Mouse (Mus musculus): ENCODE measurements around the gene Uqcrc1. TPM values are rescaled to one million over a fixed set of nuclear protein-coding genes. Genes with fewer than 3 reads are reported as not detected.

The Uqcrc1 gene
- polyA plus RNA-seq, 1 experiment from 2014 or later, result 405 TPM

- Histone ChIP-seq H3K27me3 (replicated peaks) (peaks cover 16% of the 10 kb centered on the region), H3K4me2 (peak overlapping the region; percentile 51), H3K9me3 (replicated peaks) (no peaks in the 10 kb centered on the region), H3K4me1 (peaks cover 71% of the 10 kb centered on the region), H3K9ac (peak overlapping the region; percentile 13; the same call in 1 of the 2 replicates), H3K36me3 (no peaks in the 10 kb centered on the region), H3K4me3 (peak overlapping the region; percentile 13; the same call in 1 of the 2 replicates), H3K27ac (no peak overlapping the region)
- no peak for ATAC-seq
- WGBS (ENCODE audit: insufficient replicate concordance), result 25% methylated on average over 15 of the region's 15 CpGs
These were observed 51.4 kb downstream of the Uqcrc1 start for GRCm38 (mm10) chr9:108987704-108988350.

- no peak overlapping the region for H3K9ac ChIP-seq
These were observed 53.5 kb downstream of the Uqcrc1 start for GRCm38 (mm10) chr9:108989802-108990461.

GRCm38 (mm10) chr9:108990462-108990820 is 54.0 kb downstream of the Uqcrc1 start:
- peaks cover under 1% of the 10 kb centered on the region; the same call in 1 of the 2 replicates for H3K27me3 ChIP-seq (replicated peaks)
- ATAC-seq, result no peak
- 75% methylated on average over 7 of the region's 7 CpGs for WGBS (ENCODE audit: insufficient replicate concordance)
- no peak overlapping the region for H3K4me3 ChIP-seq
- H3K27ac ChIP-seq, result peak overlapping the region; percentile 81
- H3K4me1 ChIP-seq, result peaks cover 69% of the 10 kb centered on the region
- no peak overlapping the region for H3K9ac ChIP-seq
- no peaks in the 10 kb centered on the region for H3K36me3 ChIP-seq
- H3K9me3 ChIP-seq (replicated peaks), result no peaks in the 10 kb centered on the region
- H3K4me2 ChIP-seq, result peak overlapping the region; percentile 91

More at GRCm38 (mm10) chr9:108989802-108990461, 53.5 kb downstream of the Uqcrc1 start:
- Histone ChIP-seq H3K4me1 (peaks cover 67% of the 10 kb centered on the region), H3K36me3 (no peaks in the 10 kb centered on the region), H3K4me2 (no peak overlapping the region), H3K27me3 (replicated peaks) (peaks cover 5% of the 10 kb centered on the region), H3K9me3 (replicated peaks) (no peaks in the 10 kb centered on the region), H3K4me3 (no peak overlapping the region), H3K27ac (peak overlapping the region; percentile 81; the same call in 1 of the 2 replicates)
- no peak for ATAC-seq
- 69% methylated on average over 4 of the region's 4 CpGs for WGBS (ENCODE audit: insufficient replicate concordance)

- ATAC-seq, result peak; percentile 96
- peaks cover 80% of the 10 kb centered on the region for H3K4me1 ChIP-seq
- peak within 1 kb of the TSS; percentile 65 for H3K4me3 ChIP-seq
- H3K27me3 ChIP-seq (replicated peaks), result no peaks in the 10 kb centered on the region
- peak within 1 kb of the TSS; percentile 81 for H3K27ac ChIP-seq
- WGBS (ENCODE audit: insufficient replicate concordance), result 2% methylated on average over 31 of the region's 31 CpGs
- H3K36me3 ChIP-seq, result no peaks in the 10 kb centered on the region
- peak within 1 kb of the TSS; percentile 64 for H3K9ac ChIP-seq
- H3K4me2 ChIP-seq, result peak within 1 kb of the TSS; percentile 91
- no peaks in the 10 kb centered on the region for H3K9me3 ChIP-seq (replicated peaks)
These were observed 55.1 kb downstream of the Uqcrc1 start, which contains the start of gene Pfkfb4 for GRCm38 (mm10) chr9:108991428-108992084. Pfkfb4 (plus strand) TSS chr9:108991778.

GRCm38 (mm10) chr9:108992085-108992469 is 55.6 kb downstream of the Uqcrc1 start:
- no peaks in the 10 kb centered on the region for H3K36me3 ChIP-seq
- H3K4me2 ChIP-seq, result peak overlapping the region; percentile 91
- 14% methylated on average over 18 of the region's 18 CpGs for WGBS (ENCODE audit: insufficient replicate concordance)
- H3K4me3 ChIP-seq, result peak overlapping the region; percentile 65
- H3K9me3 ChIP-seq (replicated peaks), result no peaks in the 10 kb centered on the region
- ATAC-seq, result no peak
- peaks cover 82% of the 10 kb centered on the region for H3K4me1 ChIP-seq
- peak overlapping the region; percentile 63 for H3K9ac ChIP-seq
- H3K27me3 ChIP-seq (replicated peaks), result no peaks in the 10 kb centered on the region
- H3K27ac ChIP-seq, result no peak overlapping the region; the same call in 1 of the 2 replicates

GRCm38 (mm10) chr9:108992620-108993361 is 56.4 kb downstream of the Uqcrc1 start:
- H3K27ac ChIP-seq, result no peak overlapping the region; the same call in 1 of the 2 replicates
- H3K4me2 ChIP-seq, result peak overlapping the region; percentile 91
- 0 out of 2 replicates have a peak overlapping the region, but pooled peaks have one; percentile 63 for H3K9ac ChIP-seq
- H3K4me3 ChIP-seq, result peak overlapping the region; percentile 65
- peaks cover 77% of the 10 kb centered on the region for H3K4me1 ChIP-seq
- no peaks in the 10 kb centered on the region for H3K27me3 ChIP-seq (replicated peaks)
- 33% methylated on average over 9 of the region's 9 CpGs for WGBS (ENCODE audit: insufficient replicate concordance)
- no peak for ATAC-seq
- no peaks in the 10 kb centered on the region for H3K9me3 ChIP-seq (replicated peaks)
- H3K36me3 ChIP-seq, result no peaks in the 10 kb centered on the region

- Histone ChIP-seq H3K27ac (peak overlapping the region; percentile 38; the same call in 1 of the 2 replicates), H3K9ac (no peak overlapping the region), H3K27me3 (replicated peaks) (no peaks in the 10 kb centered on the region), H3K4me3 (no peak overlapping the region), H3K4me1 (peaks cover 58% of the 10 kb centered on the region), H3K4me2 (no peak overlapping the region), H3K36me3 (no peaks in the 10 kb centered on the region), H3K9me3 (replicated peaks) (no peaks in the 10 kb centered on the region)
- no peak for ATAC-seq
- 63% methylated on average over 9 of the region's 9 CpGs for WGBS (ENCODE audit: insufficient replicate concordance)
These were observed 60.0 kb downstream of the Uqcrc1 start for GRCm38 (mm10) chr9:108996411-108996810.

- Histone ChIP-seq H3K27me3 (replicated peaks) (no peaks in the 10 kb centered on the region), H3K27ac (no peak overlapping the region; the same call in 1 of the 2 replicates), H3K4me2 (no peak overlapping the region), H3K9ac (no peak overlapping the region), H3K4me1 (peaks cover 40% of the 10 kb centered on the region), H3K9me3 (replicated peaks) (no peaks in the 10 kb centered on the region), H3K4me3 (no peak overlapping the region), H3K36me3 (0 out of 2 replicates have a peak, but pooled peaks cover 4% of the 10 kb centered on the region)
- ATAC-seq, result no peak
- 69% methylated on average over 19 of the region's 19 CpGs for WGBS (ENCODE audit: insufficient replicate concordance)
These were observed 62.1 kb downstream of the Uqcrc1 start for GRCm38 (mm10) chr9:108998287-108999166.

- ATAC-seq, result no peak
- Histone ChIP-seq H3K27me3 (replicated peaks) (no peaks in the 10 kb centered on the region), H3K4me3 (no peak overlapping the region), H3K4me1 (peaks cover 39% of the 10 kb centered on the region), H3K4me2 (no peak overlapping the region), H3K27ac (no peak overlapping the region; the same call in 1 of the 2 replicates), H3K9me3 (replicated peaks) (no peaks in the 10 kb centered on the region), H3K36me3 (0 out of 2 replicates have a peak, but pooled peaks cover 4% of the 10 kb centered on the region), H3K9ac (no peak overlapping the region)
- 46% methylated on average over 4 of the region's 4 CpGs for WGBS (ENCODE audit: insufficient replicate concordance)
These were observed 62.7 kb downstream of the Uqcrc1 start for GRCm38 (mm10) chr9:108999167-108999526.

All from liver, embryonic 12.5 days (tissue).